Mouse (Mus musculus) forebrain, embryonic 15.5 days (tissue): ENCODE measurements around the gene Hist1h2bf. TPM values are rescaled to one million over a fixed set of nuclear protein-coding genes. Genes with fewer than 3 reads are reported as not detected.
"Not testable (repeated sequence)": the region's sequence is repeated elsewhere in the genome, so short reads cannot be mapped to it uniquely, and the experiment has no call there.

Experiments used
- ATAC-seq: fragments of 200-750 bp; cut with Nextera tagmentation; replicated peaks from 2 replicates; pipeline ENCODE4 v1.8.0; 2017; ENCODE audit warnings: mild to moderate bottlenecking, moderate TSS enrichment, moderate library complexity
- H3K27ac ChIP-seq: fragments of 300-500 bp; sonication (generic); replicated peaks from 2 replicates; pipeline ENCODE4 v1.5.1; 2015; ENCODE audit warnings: mild to moderate bottlenecking, inconsistent platforms
- H3K27me3 ChIP-seq: fragments of 300-500 bp; sonication (generic); 2 replicates; pipeline ENCODE4 v1.6.1; 2015; ENCODE audit warnings: inconsistent platforms
- H3K36me3 ChIP-seq: fragments of 300-500 bp; sonication (generic); 2 replicates; pipeline ENCODE4 v1.6.1; 2015; ENCODE audit warnings: mild to moderate bottlenecking, inconsistent platforms
- H3K4me1 ChIP-seq: fragments of 300-500 bp; sonication (generic); 2 replicates; pipeline ENCODE4 v1.6.1; 2015; ENCODE audit warnings: inconsistent platforms
- H3K4me2 ChIP-seq: fragments of 300-500 bp; sonication (generic); replicated peaks from 2 replicates; pipeline ENCODE4 v1.6.1; 2015; ENCODE audit warnings: mild to moderate bottlenecking, inconsistent platforms
- H3K4me3 ChIP-seq: fragments of 300-500 bp; sonication (generic); 2 replicates; pipeline ENCODE4 v1.5.1; 2015; ENCODE audit warnings: mild to moderate bottlenecking, inconsistent platforms
- H3K9ac ChIP-seq: fragments of 300-500 bp; sonication (generic); replicated peaks from 2 replicates; pipeline ENCODE4 v1.6.1; 2015; ENCODE audit warnings: mild to moderate bottlenecking, inconsistent platforms
- H3K9me3 ChIP-seq: fragments of 300-500 bp; sonication (generic); 2 replicates; pipeline ENCODE4 v1.6.1; 2016; ENCODE audit warnings: inconsistent platforms
- WGBS: fragments of 180-500 bp; shearing (Covaris S2); methylation state at CpG from one replicate; pipeline ENCODE4 v1.1.7; 2015; ENCODE audit warnings: mixed read lengths; 5-methylcytosine and 5-hydroxymethylcytosine counted together
- polyA plus RNA-seq: library from polyadenylated mRNA; unstranded; fragments of >200 nt; fragmentation: Nextera tagmentation; extraction: Ambion mirVana; gene quantifications from 2 replicates; pipeline ENCODE4 v1.2.1, GENCODE M21; 2015

Gene Hist1h2bf
- polyA plus RNA-seq, 1 experiment from 2014 or later, result 2.9 TPM

DNA sequence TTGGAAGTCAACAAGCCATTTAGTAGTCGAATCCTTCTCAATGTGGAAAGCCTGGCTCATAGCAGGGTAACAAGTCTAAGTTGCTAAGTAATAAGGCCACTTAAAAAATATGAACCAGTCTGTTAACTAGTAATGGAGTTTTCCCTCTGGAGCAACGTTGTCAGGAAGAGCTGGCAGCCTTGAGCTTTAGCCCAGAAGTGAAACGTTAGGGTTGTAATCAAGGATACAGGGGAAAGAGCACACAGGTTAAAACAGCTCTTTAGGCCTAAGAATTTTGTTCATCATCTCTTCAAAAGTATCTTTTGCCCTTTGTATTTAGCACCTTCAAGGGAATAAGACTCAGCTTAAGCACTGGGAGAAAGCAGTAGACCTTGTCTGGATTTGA, 23.2 kb downstream of the Hist1h2bf start:
- no peak for ATAC-seq
- 7% methylated on average over 3 of the region's 3 CpGs for WGBS
- Histone ChIP-seq H3K4me1 (peaks cover 30% of the 10 kb centered on the region), H3K4me3 (peak overlapping the region; percentile 51), H3K36me3 (no peaks in the 10 kb centered on the region), H3K27me3 (no peaks in the 10 kb centered on the region), H3K9ac (peak overlapping the region; percentile 58), H3K4me2 (peak overlapping the region; percentile 63), H3K27ac (peak overlapping the region; percentile 93), H3K9me3 (no peaks in the 10 kb centered on the region)

- Histone ChIP-seq H3K27ac (no peak overlapping the region), H3K27me3 (no peaks in the 10 kb centered on the region), H3K4me1 (peaks cover 18% of the 10 kb centered on the region), H3K4me2 (no peak overlapping the region), H3K4me3 (no peak overlapping the region), H3K9ac (no peak overlapping the region), H3K9me3 (no peaks in the 10 kb centered on the region), H3K36me3 (no peaks in the 10 kb centered on the region)
- WGBS, result 78% methylated on average over 5 of the region's 5 CpGs
- no peak for ATAC-seq
These were observed 27.3 kb downstream of the Hist1h2bf start for GRCm38 (mm10) chr13:23546694-23547093.

DNA sequence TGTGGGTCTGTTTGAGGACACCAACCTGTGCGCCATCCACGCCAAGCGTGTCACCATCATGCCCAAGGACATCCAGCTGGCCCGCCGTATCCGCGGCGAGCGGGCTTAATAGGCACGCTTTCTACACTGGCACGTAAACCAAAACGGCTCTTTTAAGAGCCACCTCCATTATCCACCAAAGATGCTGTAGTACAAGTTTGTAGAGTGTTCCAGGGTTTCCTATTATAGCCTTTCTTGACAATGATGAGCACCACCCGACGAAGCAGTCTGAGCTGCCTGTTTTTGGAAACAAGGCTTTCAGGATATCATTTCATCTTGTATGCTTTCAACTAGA, 29.2 kb downstream of the Hist1h2bf start:
- not testable (repeated sequence) for H3K4me1 ChIP-seq, H3K27me3 ChIP-seq, H3K9me3 ChIP-seq, H3K36me3 ChIP-seq, ATAC-seq
- peak overlapping the region; percentile 42 for H3K4me2 ChIP-seq
- H3K4me3 ChIP-seq, result peak overlapping the region; percentile 55
- peak overlapping the region; percentile 97 for H3K27ac ChIP-seq
- WGBS, result 0% methylated on average over 13 of the region's 14 CpGs
- peak overlapping the region; percentile 65; the same call in 1 of the 2 replicates for H3K9ac ChIP-seq

GRCm38 (mm10) chr13:23543965-23544786, 29.8 kb downstream of the Hist1h2bf start, which contains the start of gene Hist1h3f:
TSS of gene Hist1h3f (plus strand) at chr13:23544052.
- peak within 1 kb of the TSS; percentile 55 for H3K4me3 ChIP-seq
- H3K4me2 ChIP-seq, result peak within 1 kb of the TSS; percentile 83
- no peaks in the 10 kb centered on the region for H3K36me3 ChIP-seq
- no peaks in the 10 kb centered on the region for H3K9me3 ChIP-seq
- WGBS, result under 1% methylated on average over 34 of the region's 45 CpGs
- no peaks in the 10 kb centered on the region for H3K27me3 ChIP-seq
- H3K9ac ChIP-seq, result peak within 1 kb of the TSS; percentile 65
- peaks cover 8% of the 10 kb centered on the region; the same call in 1 of the 2 replicates for H3K4me1 ChIP-seq
- H3K27ac ChIP-seq, result peak within 1 kb of the TSS; percentile 97
- ATAC-seq, result peak; percentile 97

DNA sequence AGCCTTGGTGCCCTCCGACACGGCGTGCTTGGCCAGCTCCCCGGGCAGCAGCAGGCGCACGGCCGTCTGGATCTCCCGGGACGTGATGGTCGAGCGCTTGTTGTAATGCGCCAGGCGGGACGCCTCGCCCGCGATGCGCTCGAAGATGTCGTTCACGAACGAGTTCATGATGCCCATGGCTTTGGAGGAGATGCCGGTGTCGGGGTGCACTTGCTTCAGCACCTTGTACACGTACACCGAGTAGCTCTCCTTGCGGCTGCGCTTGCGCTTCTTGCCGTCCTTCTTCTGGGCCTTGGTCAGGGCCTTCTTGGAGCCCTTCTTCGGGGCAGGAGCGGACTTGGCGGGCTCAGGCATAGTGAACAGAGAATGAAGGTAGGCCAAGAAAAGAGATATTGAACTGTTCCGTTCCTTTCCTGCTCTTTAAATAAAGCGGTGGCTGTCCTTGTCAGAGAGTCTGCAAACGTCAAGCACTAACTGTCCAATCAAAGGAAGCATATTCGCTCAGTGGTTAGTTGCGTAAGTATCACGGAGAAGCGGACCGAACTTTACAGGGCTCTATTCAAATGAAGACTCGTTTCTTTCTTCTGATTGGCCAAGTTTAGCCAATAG, 30.9 kb downstream of the Hist1h2bf start, which contains the start of gene Hist1h2bh:
TSS of gene Hist1h2bh (minus strand) at position 394 of the 609 bp plus-strand sequence.
- peak within 1 kb of the TSS; percentile 97 for H3K27ac ChIP-seq
- H3K4me3 ChIP-seq, result peak within 1 kb of the TSS; percentile 55
- H3K27me3 ChIP-seq, H3K9me3 ChIP-seq, H3K36me3 ChIP-seq, H3K4me1 ChIP-seq: not testable (repeated sequence)
- ATAC-seq, result peak; percentile 93
- peak within 1 kb of the TSS; percentile 83 for H3K4me2 ChIP-seq
- WGBS, result under 1% methylated on average over 42 of the region's 42 CpGs
- H3K9ac ChIP-seq, result peak within 1 kb of the TSS; percentile 52

GRCm38 (mm10) chr13:23542225-23542980, 31.6 kb downstream of the Hist1h2bf start:
- 8% methylated on average over 3 of the region's 3 CpGs for WGBS
- H3K9me3 ChIP-seq, ATAC-seq, H3K36me3 ChIP-seq, H3K27me3 ChIP-seq: not testable (repeated sequence)
- Histone ChIP-seq H3K4me1 (peaks cover 11% of the 10 kb centered on the region; the same call in 1 of the 2 replicates), H3K4me3 (peak overlapping the region; percentile 50), H3K9ac (peak overlapping the region; percentile 52), H3K4me2 (peak overlapping the region; percentile 83), H3K27ac (peak overlapping the region; percentile 86)

DNA sequence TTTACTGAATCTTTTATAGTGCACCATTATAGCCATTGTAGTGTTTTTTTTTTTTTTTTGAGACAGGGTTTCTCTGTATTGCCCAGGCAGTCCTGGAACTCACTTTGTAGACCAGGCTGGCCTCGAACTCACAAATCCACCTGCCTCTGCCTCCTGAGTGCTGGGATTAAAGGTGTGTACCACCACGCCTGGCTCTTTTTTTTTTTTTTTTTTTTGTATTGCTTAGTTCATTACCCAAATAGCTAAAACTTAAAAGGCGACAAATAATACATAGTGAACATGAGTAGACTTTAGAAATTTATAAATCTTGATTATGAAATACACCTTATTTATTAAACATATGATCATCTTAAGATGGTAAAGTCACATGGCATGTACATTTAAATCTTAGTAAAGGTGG, 32.5 kb downstream of the Hist1h2bf start:
- WGBS, result 83% methylated on average over 3 of the region's 3 CpGs
- Histone ChIP-seq H3K27me3 (no peaks in the 10 kb centered on the region), H3K4me3 (no peak overlapping the region), H3K9me3 (no peaks in the 10 kb centered on the region), H3K27ac (no peak overlapping the region), H3K36me3 (no peaks in the 10 kb centered on the region), H3K9ac (no peak overlapping the region), H3K4me2 (no peak overlapping the region), H3K4me1 (peaks cover 18% of the 10 kb centered on the region)
- no peak for ATAC-seq

- ATAC-seq, H3K9me3 ChIP-seq, H3K27ac ChIP-seq, H3K9ac ChIP-seq, H3K4me2 ChIP-seq, H3K4me3 ChIP-seq, H3K27me3 ChIP-seq, H3K36me3 ChIP-seq: not testable (repeated sequence)
- peaks cover 29% of the 10 kb centered on the region for H3K4me1 ChIP-seq
- 75% methylated on average over 1 of the region's 1 CpGs for WGBS
These were observed 34.2 kb downstream of the Hist1h2bf start for GRCm38 (mm10) chr13:23539821-23540220.

GRCm38 (mm10) chr13:23538249-23538648, 35.7 kb downstream of the Hist1h2bf start:
- no peak overlapping the region for H3K9ac ChIP-seq
- H3K4me1 ChIP-seq, result peaks cover 37% of the 10 kb centered on the region
- no peaks in the 10 kb centered on the region for H3K36me3 ChIP-seq
- no peaks in the 10 kb centered on the region for H3K27me3 ChIP-seq
- WGBS, result 78% methylated on average over 5 of the region's 5 CpGs
- no peaks in the 10 kb centered on the region for H3K9me3 ChIP-seq
- no peak overlapping the region for H3K27ac ChIP-seq
- ATAC-seq, result no peak
- no peak overlapping the region for H3K4me2 ChIP-seq
- H3K4me3 ChIP-seq, result no peak overlapping the region

DNA sequence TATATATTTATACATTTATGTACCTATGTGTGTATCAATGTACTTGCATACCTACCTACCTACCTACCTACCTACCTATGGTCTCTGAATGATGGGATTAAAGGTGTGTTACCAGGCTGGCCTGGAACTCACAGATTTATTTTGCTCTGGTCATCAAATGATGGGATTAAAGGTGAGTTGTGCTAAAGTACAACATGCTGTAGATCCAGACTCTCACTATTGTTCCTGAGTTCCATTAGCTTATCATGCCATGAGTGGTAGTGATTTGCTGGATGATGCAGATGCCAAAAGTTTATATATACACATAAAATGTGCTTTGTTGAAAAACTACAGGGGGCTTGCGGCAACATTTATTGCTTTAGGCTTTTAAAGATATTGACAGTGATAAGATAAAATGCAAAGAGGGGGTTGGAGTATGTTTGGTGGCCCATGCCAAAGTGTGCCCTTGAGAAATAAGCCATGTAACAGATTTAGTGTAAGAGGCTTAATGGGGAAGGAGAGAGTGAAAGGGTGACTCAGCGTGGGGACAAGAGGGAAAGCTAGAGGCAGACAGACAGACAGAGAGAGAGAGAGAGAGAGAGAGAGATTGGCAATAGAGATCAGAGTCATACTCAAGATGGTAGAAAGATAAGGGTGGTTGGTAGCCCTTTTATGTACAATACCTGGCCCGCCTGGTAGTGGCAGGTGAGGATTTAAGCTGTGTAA, 36.8 kb downstream of the Hist1h2bf start:
- H3K4me2 ChIP-seq, result peak overlapping the region; percentile 82
- no peaks in the 10 kb centered on the region for H3K9me3 ChIP-seq

DNA sequence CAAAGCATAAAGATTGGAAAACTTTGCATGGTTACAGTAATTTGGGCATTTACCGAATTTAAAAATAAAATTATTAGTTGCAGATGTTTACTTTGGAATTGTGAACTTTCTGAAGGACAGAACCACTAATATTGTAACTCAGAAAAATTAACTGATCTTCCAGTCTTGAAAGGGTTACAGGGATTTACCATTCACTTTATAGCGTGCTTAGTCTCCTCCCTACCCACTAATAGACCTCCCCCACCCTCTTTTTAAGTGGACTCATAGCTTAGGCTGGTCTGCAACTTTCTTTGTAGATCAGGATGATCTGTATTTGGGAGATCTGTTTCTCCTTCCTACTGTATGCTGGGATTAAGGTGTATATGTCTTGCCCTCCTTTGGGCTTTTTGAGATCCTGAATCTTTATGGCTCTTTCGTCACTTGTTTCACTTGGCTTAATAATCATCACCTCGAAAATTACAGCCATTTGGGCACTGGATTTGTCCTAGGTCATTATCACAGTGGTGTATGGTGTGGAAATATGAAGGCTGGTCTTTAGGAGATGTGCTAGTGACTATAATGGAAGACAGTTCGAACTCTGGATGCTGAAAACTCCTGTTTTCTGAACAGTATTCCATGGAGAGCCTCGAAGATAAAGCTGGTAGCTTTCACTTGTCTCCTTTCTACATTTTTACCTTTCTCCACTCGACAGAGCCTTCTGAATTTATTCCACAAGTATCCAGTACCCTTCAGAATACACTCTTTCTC, 37.7 kb downstream of the Hist1h2bf start:
- Histone ChIP-seq H3K27ac (0 out of 2 replicates have a peak overlapping the region, but pooled peaks have one; percentile 14), H3K27me3 (no peaks in the 10 kb centered on the region), H3K9ac (peak overlapping the region; percentile 32), H3K4me2 (peak overlapping the region; percentile 82), H3K9me3 (no peaks in the 10 kb centered on the region), H3K36me3 (no peaks in the 10 kb centered on the region), H3K4me3 (peak overlapping the region; percentile 58), H3K4me1 (peaks cover 47% of the 10 kb centered on the region)
- 13% methylated on average over 7 of the region's 7 CpGs for WGBS
- no peak for ATAC-seq

More for the DNA sequence above, 36.8 kb downstream of the Hist1h2bf start:
- Histone ChIP-seq H3K36me3 (no peaks in the 10 kb centered on the region), H3K4me1 (peaks cover 43% of the 10 kb centered on the region), H3K9ac (no peak overlapping the region), H3K4me3 (no peak overlapping the region), H3K27ac (no peak overlapping the region), H3K27me3 (no peaks in the 10 kb centered on the region)
- WGBS, result 82% methylated on average over 3 of the region's 3 CpGs
- no peak for ATAC-seq
